Mouse (Mus musculus): Measurements from ENCODE around the gene Asb6.

Gene Asb6

DNA sequence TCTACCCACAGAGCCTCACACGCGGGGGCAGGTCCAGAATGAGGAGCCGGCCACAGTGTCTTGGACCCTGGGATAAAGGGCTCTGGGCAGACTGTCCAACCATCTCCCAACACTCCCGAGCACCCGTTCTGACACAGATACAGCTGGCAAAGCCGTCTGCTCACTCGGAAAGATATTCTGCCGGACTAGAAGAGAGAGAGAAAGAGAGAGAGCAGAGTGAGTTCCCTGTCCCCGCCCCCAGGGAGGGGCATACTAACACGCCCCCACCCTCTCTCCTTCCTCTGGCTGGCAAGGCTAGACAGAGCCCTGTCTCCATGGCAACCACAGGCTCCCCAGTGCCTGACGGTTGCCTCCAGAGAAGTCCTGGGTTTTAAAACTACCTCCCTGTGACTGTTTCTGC, 33.8 kb downstream of the Asb6 start:
- peak; percentile 83 for DNase-seq (ENCODE audit: extremely low read depth, low read depth)

- DNase-seq (ENCODE audit: extremely low read depth, low read depth): no peak
These were observed 34.3 kb downstream of the Asb6 start for GRCm38 (mm10) chr2:30795889-30796275.

DNA sequence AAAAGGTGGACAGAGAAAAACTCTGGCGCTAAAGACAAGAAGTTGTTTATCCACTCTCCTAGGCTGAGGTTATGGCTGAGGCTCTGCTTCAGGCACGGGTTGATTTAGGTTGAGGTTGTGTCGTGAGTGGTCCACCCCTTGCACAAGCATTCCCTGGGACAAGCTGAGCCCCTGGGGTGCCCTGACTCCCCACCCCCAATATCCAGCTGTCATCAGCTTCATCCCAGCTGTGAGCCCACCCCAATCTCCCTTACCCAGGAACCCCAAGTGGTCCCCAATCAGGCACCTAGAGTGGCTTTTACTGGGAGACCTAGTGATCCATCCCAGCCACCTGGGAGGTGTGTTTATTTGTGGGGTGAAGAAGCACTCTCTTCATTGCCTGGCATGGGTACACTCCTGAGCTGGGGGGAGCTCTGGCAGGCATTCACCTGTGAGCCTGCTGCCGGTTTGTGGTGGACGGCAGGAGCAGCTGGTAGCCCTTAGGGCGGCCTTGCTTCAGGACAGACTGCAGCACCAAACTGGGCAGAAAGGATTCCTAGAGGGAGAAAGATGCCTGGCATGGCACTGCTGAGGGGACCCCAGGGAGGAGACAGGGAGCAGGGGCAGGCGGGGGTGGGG, 34.8 kb downstream of the Asb6 start:
- DNase-seq (ENCODE audit: extremely low read depth, low read depth): no peak

DNA sequence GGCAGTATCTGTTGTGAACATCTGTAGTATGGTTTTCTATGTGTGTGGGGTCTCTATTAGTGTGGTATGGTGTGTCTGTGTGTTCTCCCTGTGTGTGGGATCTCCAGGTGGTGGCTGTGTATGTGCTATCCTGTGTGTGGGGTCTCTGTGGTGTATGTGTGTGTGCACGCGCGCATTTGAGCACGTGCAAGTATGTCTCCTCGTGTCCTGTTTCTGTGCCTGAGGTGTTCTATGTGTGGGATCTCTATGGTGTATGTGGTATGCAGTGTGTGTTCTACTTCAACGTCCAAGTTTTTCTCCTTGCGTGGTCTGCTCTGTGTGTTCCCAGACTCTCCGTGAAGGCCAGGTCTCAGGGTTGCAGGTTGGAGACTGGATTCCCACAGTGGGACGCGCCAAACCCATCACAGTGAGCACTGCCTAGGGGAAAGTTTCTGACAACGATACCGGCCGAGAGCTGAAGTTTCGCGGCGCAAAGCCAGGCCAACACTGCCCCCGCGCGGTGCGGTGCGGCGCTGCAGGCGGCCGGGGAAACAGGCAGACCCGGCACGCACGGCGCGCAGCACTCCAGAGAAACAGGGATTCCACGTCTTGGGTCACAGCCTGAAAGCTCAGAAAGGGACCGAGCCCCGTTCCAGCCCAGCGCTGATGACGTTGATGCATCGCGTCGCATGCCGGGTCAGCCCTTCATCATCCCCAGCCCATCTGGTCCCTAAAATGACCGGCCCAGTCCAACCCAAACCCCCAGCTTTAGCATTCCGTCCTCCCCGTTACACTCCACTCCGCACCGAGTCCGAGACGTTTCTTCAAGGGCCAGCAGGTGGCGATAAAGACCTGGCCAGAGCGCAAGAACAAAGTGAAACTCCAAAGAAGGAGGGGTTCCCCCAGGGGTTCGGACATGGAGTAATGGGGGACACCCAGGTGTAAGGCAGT, 35.7 kb downstream of the Asb6 start:
- DNase-seq (ENCODE audit: extremely low read depth, low read depth): peak; percentile 66

DNA sequence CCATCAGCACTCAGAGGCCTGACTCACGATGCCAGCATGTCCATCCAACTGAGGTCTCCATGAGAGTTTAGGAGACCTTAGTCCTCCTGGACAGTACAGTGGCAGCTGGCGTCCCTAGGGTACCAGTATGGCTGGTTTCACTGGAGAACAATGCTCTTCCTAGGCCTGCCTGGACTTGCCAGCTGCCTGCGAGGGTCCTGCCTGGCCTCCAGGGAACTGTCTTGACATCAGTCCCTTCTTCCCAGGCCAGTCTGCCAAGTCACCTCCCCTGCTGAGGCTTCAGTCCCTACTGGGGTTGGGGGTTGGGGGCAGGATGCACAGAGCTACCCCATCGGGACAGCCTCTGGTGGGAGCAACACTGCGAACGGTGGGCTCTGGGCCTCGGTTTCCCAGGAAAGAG, 38.1 kb downstream of the Asb6 start:
- DNase-seq (ENCODE audit: extremely low read depth, low read depth): no peak

DNA sequence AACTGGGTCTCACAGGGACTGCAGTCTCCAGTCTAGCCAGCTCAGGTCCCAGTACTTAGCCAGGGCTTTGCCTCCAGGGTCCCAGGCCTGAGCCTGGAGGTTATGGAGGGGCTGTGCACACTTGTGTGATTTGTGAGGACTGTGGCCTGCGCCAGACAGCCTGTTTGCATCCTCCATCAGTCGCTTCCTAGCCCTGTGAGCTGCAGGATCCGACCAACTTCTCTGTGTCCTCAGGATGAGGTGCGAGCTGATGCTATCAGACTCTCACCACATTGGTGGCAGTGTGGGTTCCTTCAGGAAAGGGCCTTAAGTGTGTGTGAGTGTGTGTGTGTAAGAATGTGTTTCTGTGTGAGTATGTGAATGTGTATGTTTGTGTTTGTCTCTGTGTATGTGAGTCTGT, 42.7 kb downstream of the Asb6 start:
- DNase-seq (ENCODE audit: extremely low read depth, low read depth): no peak

- DNase-seq (ENCODE audit: extremely low read depth, low read depth): no peak
These were observed 45.8 kb downstream of the Asb6 start for GRCm38 (mm10) chr2:30784078-30784994.

DNA sequence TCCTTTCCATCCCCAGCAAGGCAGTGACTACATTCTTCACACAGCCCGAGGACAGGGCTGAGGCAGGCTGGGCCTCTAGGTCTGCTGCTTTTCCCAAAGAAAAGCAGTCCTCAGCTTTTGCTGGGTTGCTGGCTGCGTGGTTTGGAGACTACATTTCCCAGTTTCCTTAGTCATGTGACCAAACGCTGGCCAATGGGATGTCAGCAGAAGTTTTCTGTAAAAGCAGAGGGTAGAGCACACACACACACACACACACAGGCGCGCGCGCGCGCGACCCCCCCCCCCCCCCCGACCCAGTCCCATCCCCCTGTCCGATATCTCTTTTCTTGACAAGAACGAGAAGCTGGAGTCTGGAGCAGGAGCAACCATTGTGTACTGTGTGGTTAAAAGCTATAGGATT, 46.8 kb downstream of the Asb6 start:
- peak; percentile 65 for DNase-seq (ENCODE audit: extremely low read depth, low read depth)

- DNase-seq (ENCODE audit: extremely low read depth, low read depth): no peak
These were observed 47.5 kb downstream of the Asb6 start for GRCm38 (mm10) chr2:30782312-30783290.

DNA sequence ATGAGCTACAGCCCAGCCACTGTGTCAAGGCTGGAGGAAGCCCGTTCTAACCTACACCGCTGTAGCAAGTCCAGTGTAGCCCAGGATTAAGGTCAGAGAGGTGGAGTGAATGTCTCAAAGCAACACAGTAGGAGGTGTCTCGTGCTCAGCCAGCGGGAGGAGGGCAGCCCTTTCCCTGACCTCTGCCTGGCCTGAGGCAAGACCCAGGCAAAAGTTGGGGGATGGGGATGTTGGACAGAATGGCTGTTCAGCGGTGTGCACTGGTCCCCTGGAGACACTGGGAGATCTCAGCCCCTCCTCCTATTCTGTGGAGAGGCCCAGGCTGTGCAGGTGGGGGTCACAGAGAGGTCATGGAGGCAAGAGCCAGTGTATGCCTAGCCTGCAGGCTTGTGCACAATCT, 50.9 kb downstream of the Asb6 start:
- no peak for DNase-seq (ENCODE audit: extremely low read depth, low read depth)

- no peak for DNase-seq (ENCODE audit: extremely low read depth, low read depth)
These were observed 51.9 kb downstream of the Asb6 start for GRCm38 (mm10) chr2:30778235-30778634.

DNA sequence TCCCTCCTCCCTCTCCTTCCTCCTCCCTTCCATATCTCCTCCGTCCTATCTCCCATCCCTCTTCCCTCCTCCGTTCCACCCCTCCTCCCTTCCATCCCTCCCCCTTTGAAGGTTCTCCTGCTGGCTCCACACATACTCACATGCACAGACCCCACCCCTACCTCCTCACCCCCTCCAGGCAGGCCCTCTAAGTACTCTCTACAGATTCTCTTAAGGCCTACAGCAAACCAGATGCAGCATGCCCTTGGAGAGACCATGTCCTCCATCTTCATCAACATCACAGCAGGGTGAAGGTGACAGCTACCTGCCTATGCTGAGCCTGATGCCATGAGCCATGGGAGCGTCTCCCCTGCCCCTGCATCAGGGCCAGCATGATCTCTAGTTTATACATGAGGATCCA, 52.9 kb downstream of the Asb6 start:
- DNase-seq (ENCODE audit: extremely low read depth, low read depth): no peak

GRCm38 (mm10) chr2:30775955-30776354, 54.2 kb downstream of the Asb6 start:
- DNase-seq (ENCODE audit: extremely low read depth, low read depth): no peak

DNA sequence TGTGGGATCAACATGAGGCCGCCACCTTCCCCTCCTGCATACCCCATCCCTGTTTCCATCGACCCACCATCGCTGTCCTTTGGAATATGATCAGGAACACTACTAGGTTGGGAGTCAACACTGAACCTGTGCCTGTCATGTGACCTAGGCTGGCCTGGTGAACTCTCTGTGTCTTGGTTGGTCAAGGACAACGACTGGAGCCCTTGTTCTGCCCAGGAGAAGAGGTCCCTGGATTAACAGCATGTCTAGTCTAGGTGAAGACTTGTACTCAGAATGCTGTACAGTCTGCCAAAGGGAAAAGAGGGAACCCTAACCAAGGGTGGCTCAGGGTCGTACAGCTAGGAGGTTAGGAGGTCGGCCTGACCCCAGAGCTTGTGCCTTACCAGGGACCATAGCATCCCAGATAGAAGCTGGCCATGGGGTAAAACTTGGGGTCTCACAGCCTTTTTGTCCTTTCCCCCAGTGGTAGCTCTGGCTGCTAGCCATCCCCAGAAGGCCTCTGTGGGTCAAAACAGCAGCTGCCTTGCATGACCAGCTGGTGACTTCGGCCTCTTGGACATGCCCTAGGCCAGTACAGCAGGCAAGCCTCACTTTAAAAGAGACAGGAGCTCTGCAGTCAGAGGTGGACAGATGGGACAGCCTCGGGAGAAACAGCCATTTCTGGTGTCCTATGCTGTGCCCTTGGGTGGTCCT, 56.7 kb downstream of the Asb6 start:
- DNase-seq (ENCODE audit: extremely low read depth, low read depth): no peak

Data from MEL-GATA-1-ER (cell line).